Mouse (Mus musculus) gastrocnemius, postnatal 14 days (tissue): ENCODE data around the gene Hs1bp3. TPM values are rescaled to one million over a fixed set of nuclear protein-coding genes. Genes with fewer than 3 reads are reported as not detected.

Experiments
- DNase-seq: peaks from one replicate; pipeline ENCODE4 v3.0.0; 2021; ENCODE audit warnings: mixed read lengths
- intact Hi-C: fragments of 180-260 bp; cut with DNase I; formaldehyde crosslinking; loops from one replicate; pipeline ENCODE4 v1.15.1; 2025; ENCODE audit warnings: low total_unique reads
- total RNA-seq, 2 experiments: library from RNA; stranded (reverse); gene quantifications; 2 replicates each; pipeline ENCODE4 v1.2.3; 2021

Hs1bp3 gene
- total RNA-seq, 2 experiments from 2014 or later = 5.0 to 5.9 TPM

- DNase-seq = no peak
- intact Hi-C loops = loop anchor here (5.0 kb wide), 1 partner anchor 308 kb away; no protein-coding TSS in a partner anchor
Observed at GRCm38 (mm10) chr12:8300521-8300920, 12.7 kb upstream of the Hs1bp3 start.

GRCm38 (mm10) chr12:8301011-8301814 lies 12.0 kb upstream of the Hs1bp3 start:
- intact Hi-C loops = loop anchor here (5.0 kb wide), 1 partner anchor 309 kb away; no protein-coding TSS in a partner anchor
- no peak for DNase-seq

GRCm38 (mm10) chr12:8301841-8302431 lies 11.3 kb upstream of the Hs1bp3 start, which contains the start of gene Gdf7:
Gene Gdf7 (minus strand): TSS chr12:8301954.
- intact Hi-C loops = loop anchor here (5.0 kb wide), 1 partner anchor 310 kb away; no protein-coding TSS in a partner anchor
- no peak for DNase-seq

- no peak for DNase-seq
- intact Hi-C loops = no loop called here
Observed at GRCm38 (mm10) chr12:8305258-8305657, 8.0 kb upstream of the Hs1bp3 start.

- intact Hi-C loops = no loop called here
- DNase-seq = peak; percentile 45
Observed at GRCm38 (mm10) chr12:8306432-8306831, 6.8 kb upstream of the Hs1bp3 start.

GRCm38 (mm10) chr12:8306910-8307309 lies 6.3 kb upstream of the Hs1bp3 start:
- no peak for DNase-seq
- intact Hi-C loops = no loop called here

- DNase-seq = no peak
- intact Hi-C loops = loop anchor here (2.0 kb wide), 1 partner anchor 252 kb away; no protein-coding TSS in a partner anchor
Observed at GRCm38 (mm10) chr12:8310992-8311391, 2.2 kb upstream of the Hs1bp3 start.

GRCm38 (mm10) chr12:8312266-8312665 lies 966 bp upstream of the Hs1bp3 start:
- no peak for DNase-seq
- intact Hi-C loops = no loop called here

- intact Hi-C loops = no loop called here
- no peak for DNase-seq
Observed at GRCm38 (mm10) chr12:8313773-8314172, 541 bp downstream of the Hs1bp3 start.

GRCm38 (mm10) chr12:8316541-8316940 lies 3.3 kb downstream of the Hs1bp3 start:
- intact Hi-C loops = loop anchor here (5.0 kb wide), 1 partner anchor 231 kb away; no protein-coding TSS in a partner anchor
- no peak for DNase-seq

GRCm38 (mm10) chr12:8320084-8320713 lies 7.0 kb downstream of the Hs1bp3 start:
- peak; percentile 82 for DNase-seq
- intact Hi-C loops = no loop called here

GRCm38 (mm10) chr12:8321506-8321905 lies 8.3 kb downstream of the Hs1bp3 start:
- intact Hi-C loops = no loop called here
- no peak for DNase-seq

- intact Hi-C loops = no loop called here
- no peak for DNase-seq
Observed at GRCm38 (mm10) chr12:8324086-8324485, 10.9 kb downstream of the Hs1bp3 start.

GRCm38 (mm10) chr12:8325245-8325942 lies 12.2 kb downstream of the Hs1bp3 start:
- no peak for DNase-seq
- intact Hi-C loops = no loop called here

- DNase-seq = no peak
Observed at GRCm38 (mm10) chr12:8325943-8326522, 12.8 kb downstream of the Hs1bp3 start.

GRCm38 (mm10) chr12:8326825-8327674 lies 13.8 kb downstream of the Hs1bp3 start:
- peak; percentile 93 for DNase-seq
- intact Hi-C loops = no loop called here

More at GRCm38 (mm10) chr12:8325943-8326522, 12.8 kb downstream of the Hs1bp3 start:
- intact Hi-C loops = no loop called here

- intact Hi-C loops = loop anchor here (2.0 kb wide), 1 partner anchor 173 kb away; the partner anchor contains the start of gene Rhob
- no peak for DNase-seq
Observed at GRCm38 (mm10) chr12:8327675-8328053, 14.4 kb downstream of the Hs1bp3 start.

GRCm38 (mm10) chr12:8329236-8329635 lies 16.0 kb downstream of the Hs1bp3 start:
- intact Hi-C loops = loop anchor here (2.0 kb wide), 1 partner anchor 172 kb away; the partner anchor contains the start of gene Rhob
- no peak for DNase-seq
